Comparison of ENCODE assay signal across 13 mouse cellular contexts in genomic region chr6:129232005-129232841, GRCm38 (mm10). TPM values are rescaled to one million over a fixed set of nuclear protein-coding genes. Genes with fewer than 3 reads are reported as not detected.
DNase-seq lines count a peak whose midpoint lies in the region; ATAC-seq and TF ChIP-seq lines count a peak whose summit lies in the region.
"Had no signal": no experiment of that assay in that cellular context is flagged by ENCODE, and none has a peak within 500 bp of the region (broad histone marks: within the 10 kb centered on the region; RNA-seq: fewer than 3 reads in every experiment).

No protein-coding gene starts in this region.

- peaks cover 82% of the 10 kb centered on the region for H3K4me1 ChIP-seq in liver, embryonic 13.5 days (replicated peaks)
- H3K4me1 ChIP-seq: midbrain, embryonic 10.5 days had no signal

- H3K27me3 ChIP-seq in C2C12 (ENCODE audit: control insufficient read depth, insufficient read depth, insufficient read length) = no peaks in the 10 kb centered on the region
- no peaks in the 10 kb centered on the region for H3K27me3 ChIP-seq in liver, embryonic 13.5 days

- no peak overlapping the region for H3K4me3 ChIP-seq in layer of hippocampus, adult 2 months
- H3K4me3 ChIP-seq in C2C12 (ENCODE audit: insufficient read depth, poor library complexity, severe bottlenecking) = no peak overlapping the region
- H3K4me3 ChIP-seq in liver, embryonic 13.5 days (replicated peaks) = no peak overlapping the region
- H3K4me3 ChIP-seq: midbrain, embryonic 10.5 days had no signal

- ATAC-seq in liver, embryonic 13.5 days (ENCODE audit: low read depth) = no peak

- no peaks in the 10 kb centered on the region for H3K9me3 ChIP-seq in liver, embryonic 13.5 days (replicated peaks)
- H3K9me3 ChIP-seq: midbrain, embryonic 10.5 days had no signal

- WGBS in liver, embryonic 13.5 days (ENCODE audit: insufficient replicate concordance) = 44% methylated on average over 5 of the region's 5 CpGs

- no peak overlapping the region for H3K9ac ChIP-seq in liver, embryonic 13.5 days

- no peaks in the 10 kb centered on the region for H3K36me3 ChIP-seq in C2C12 (ENCODE audit: control insufficient read depth, insufficient read depth)
- no peaks in the 10 kb centered on the region for H3K36me3 ChIP-seq in liver, embryonic 13.5 days
- H3K36me3 ChIP-seq: G1E; midbrain, embryonic 10.5 days had no signal

- no peak overlapping the region for H3ac ChIP-seq in C2C12 (ENCODE audit: control insufficient read depth, insufficient read length, low read depth)

- peak overlapping the region; percentile 61; the same call in 1 of the 2 replicates for H3K27ac ChIP-seq in layer of hippocampus, adult 2 months
- peak overlapping the region; percentile 85 for H3K27ac ChIP-seq in liver, embryonic 13.5 days
- H3K27ac ChIP-seq: midbrain, embryonic 10.5 days had no signal

- H3K4me2 ChIP-seq in liver, embryonic 13.5 days = no peak overlapping the region

- no peak for DNase-seq in layer of hippocampus, adult 2 months (ENCODE audit: low spot score in 2 of 2)
- no peak for DNase-seq in layer of hippocampus, postnatal 10 days (ENCODE audit: low spot score in 2 of 2)
- peak; percentile 38 for DNase-seq in Muller cell, postnatal 12 days (ENCODE audit: inconsistent ontology term)
- DNase-seq in liver, embryonic 13.5 days = no peak
- DNase-seq in yolk sac, embryonic 10.5 days (ENCODE audit: low spot score) = no peak
- DNase-seq in left cerebral cortex, postnatal 4 days = no peak
- DNase-seq in left cerebral cortex, postnatal 10 days (ENCODE audit: extremely low spot score in 1 of 2, low spot score in 2 of 2) = no peak
- DNase-seq: gastrocnemius, postnatal 10 days; retina, postnatal 1 day had no signal

- H3K79me3 ChIP-seq in C2C12 (ENCODE audit: low read depth) = no peaks in the 10 kb centered on the region

- no peak for TF ChIP-seq CTCF in layer of hippocampus, adult 2 months (conservative IDR thresholded peaks at IDR 0.05)
- no peak for TF ChIP-seq CTCF in C2C12 (IDR thresholded peaks at IDR 0.05; ENCODE audit: control insufficient read depth, insufficient read depth, insufficient read length)

- intact Hi-C loops in left cerebral cortex, postnatal 4 days (cut with DNase I) = loop anchor here (10.0 kb wide), 1 partner anchor 137 kb away; no protein-coding TSS in a partner anchor
- intact Hi-C loops in left cerebral cortex, postnatal 10 days (cut with DNase I) = no loop called here

- H3K79me2 ChIP-seq in C2C12 (ENCODE audit: control insufficient read depth, insufficient read depth) = no peaks in the 10 kb centered on the region

TF ChIP-seq in C2C12, 6 proteins besides CTCF, POLR2A, EP300 and RAD21:
- TF ChIP-seq MYOD1 (IDR thresholded peaks at IDR 0.05; ENCODE audit: control insufficient read depth, insufficient read length, low read depth) = no peak
- no peak for TF ChIP-seq FOSL1 (IDR thresholded peaks at IDR 0.05; ENCODE audit: insufficient read depth, low read length, poor library complexity, severe bottlenecking)
- TF ChIP-seq MAX (IDR thresholded peaks at IDR 0.05) = peak; percentile 74
- TF ChIP-seq CEBPB (IDR thresholded peaks at IDR 0.05; ENCODE audit: low read depth) = no peak
- no peak for TF ChIP-seq USF1 (IDR thresholded peaks at IDR 0.05; ENCODE audit: low read depth)

RNA-seq across cellular contexts. Expression of gene Cd69, which starts 43.0 kb away (rescaled TPM):
- total RNA-seq in layer of hippocampus, adult 2 months (2021) = not detected
- total RNA-seq in layer of hippocampus, postnatal 10 days (2021) = not detected
- polyA plus RNA-seq in C2C12 (2012; fragmentation: generic; extraction: Trizol) = not detected
- polyA plus RNA-seq in liver, embryonic 13.5 days (2015; fragmentation: Nextera tagmentation; extraction: Ambion mirVana) = 0.91 and 1.2 TPM in 2 replicates
- not detected for total RNA-seq in left cerebral cortex, postnatal 4 days (2021)
- not detected for total RNA-seq in left cerebral cortex, postnatal 10 days (2021)
- total RNA-seq: G1E had no signal
- polyA plus RNA-seq: G1E; neural tube, embryonic 11.5 days had no signal

RNA-seq across cellular contexts. Expression of gene Clec2d, which starts 51.8 kb away (rescaled TPM):
- 1 to 10 TPM; 7.3 to 7.4 TPM for total RNA-seq in layer of hippocampus, adult 2 months (2021)
- total RNA-seq in layer of hippocampus, postnatal 10 days (2021) = 1 to 10 TPM; 5.2 to 5.8 TPM
- polyA plus RNA-seq in C2C12 (2012; fragmentation: generic; extraction: Trizol) = 8.0 TPM
- 0.13 and 0.15 TPM in 2 replicates for polyA plus RNA-seq in liver, embryonic 13.5 days (2015; fragmentation: Nextera tagmentation; extraction: Ambion mirVana)
- 1 to 10 TPM; 4.0 to 5.4 TPM for total RNA-seq in left cerebral cortex, postnatal 4 days (2021)
- total RNA-seq in left cerebral cortex, postnatal 10 days (2021) = 1 to 10 TPM; 4.9 to 6.3 TPM
- total RNA-seq: G1E had no signal
- polyA plus RNA-seq: G1E; midbrain, embryonic 10.5 days; neural tube, embryonic 11.5 days had no signal
